Mouse (Mus musculus): ENCODE measurements around the gene Efcab9. TPM values are rescaled to one million over a fixed set of nuclear protein-coding genes. Genes with fewer than 3 reads are reported as not detected.

The Efcab9 gene
- polyA plus RNA-seq, 1 experiment = not detected

DNA sequence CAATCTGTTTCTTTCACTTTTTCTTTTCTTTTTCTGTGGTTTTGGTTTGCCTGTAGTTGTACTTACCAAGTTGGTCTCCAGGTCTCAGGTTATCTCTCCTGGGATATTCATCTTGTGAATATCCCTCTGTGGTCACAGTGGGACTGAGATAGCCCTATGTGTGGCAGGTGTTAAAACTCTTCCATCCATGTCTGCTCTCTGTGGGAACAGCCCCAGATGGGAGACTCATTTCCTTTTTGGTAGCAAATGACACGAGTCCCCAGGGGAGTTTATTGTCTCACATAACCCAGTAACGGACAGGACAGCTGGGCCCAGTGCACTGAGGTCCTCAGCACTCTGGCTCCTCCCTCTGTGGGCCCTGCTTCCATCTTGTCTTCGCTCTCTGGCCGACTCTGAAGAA lies 18.2 kb upstream of the Efcab9 start:
- Histone ChIP-seq H3K27me3 (ENCODE audit: control insufficient read depth, insufficient read depth, low read length, poor library complexity, severe bottlenecking) (no peaks in the 10 kb centered on the region), H3K9me3 (replicated peaks; ENCODE audit: control insufficient read depth, insufficient read depth, low read length, poor library complexity, severe bottlenecking) (no peaks in the 10 kb centered on the region), H3K9ac (ENCODE audit: low read depth, poor library complexity, severe bottlenecking) (no peak overlapping the region), H3K27ac (ENCODE audit: insufficient read depth, low read length) (no peak overlapping the region), H3K4me1 (ENCODE audit: control insufficient read depth, insufficient read depth, low read length) (no peaks in the 10 kb centered on the region), H3K36me3 (ENCODE audit: control insufficient read depth, insufficient read depth, low read length, poor library complexity, severe bottlenecking) (no peaks in the 10 kb centered on the region), H3K4me3 (ENCODE audit: low read depth, low read length) (no peak overlapping the region)
- TF ChIP-seq CTCF (IDR thresholded peaks at IDR 0.05; ENCODE audit: low read depth, low read length) = no peak
- no peak for TF ChIP-seq POLR2A (IDR thresholded peaks at IDR 0.05; ENCODE audit: insufficient read depth, low read length)
- TF ChIP-seq EP300 (IDR thresholded peaks at IDR 0.05; ENCODE audit: insufficient read depth, low read depth, low read length) = no peak

GRCm38 (mm10) chr11:32549236-32549635 lies 17.4 kb upstream of the Efcab9 start:
- H3K4me1 ChIP-seq (ENCODE audit: control insufficient read depth, insufficient read depth, low read length) = no peaks in the 10 kb centered on the region
- H3K9me3 ChIP-seq (replicated peaks; ENCODE audit: control insufficient read depth, insufficient read depth, low read length, poor library complexity, severe bottlenecking) = no peaks in the 10 kb centered on the region
- no peak overlapping the region for H3K27ac ChIP-seq (ENCODE audit: insufficient read depth, low read length)
- no peak overlapping the region for H3K4me3 ChIP-seq (ENCODE audit: low read depth, low read length)
- TF ChIP-seq EP300 (IDR thresholded peaks at IDR 0.05; ENCODE audit: insufficient read depth, low read depth, low read length) (no peak), POLR2A (IDR thresholded peaks at IDR 0.05; ENCODE audit: insufficient read depth, low read length) (no peak), CTCF (IDR thresholded peaks at IDR 0.05; ENCODE audit: low read depth, low read length) (no peak)
- H3K9ac ChIP-seq (ENCODE audit: low read depth, poor library complexity, severe bottlenecking) = no peak overlapping the region
- H3K27me3 ChIP-seq (ENCODE audit: control insufficient read depth, insufficient read depth, low read length, poor library complexity, severe bottlenecking) = no peaks in the 10 kb centered on the region
- H3K36me3 ChIP-seq (ENCODE audit: control insufficient read depth, insufficient read depth, low read length, poor library complexity, severe bottlenecking) = no peaks in the 10 kb centered on the region

DNA sequence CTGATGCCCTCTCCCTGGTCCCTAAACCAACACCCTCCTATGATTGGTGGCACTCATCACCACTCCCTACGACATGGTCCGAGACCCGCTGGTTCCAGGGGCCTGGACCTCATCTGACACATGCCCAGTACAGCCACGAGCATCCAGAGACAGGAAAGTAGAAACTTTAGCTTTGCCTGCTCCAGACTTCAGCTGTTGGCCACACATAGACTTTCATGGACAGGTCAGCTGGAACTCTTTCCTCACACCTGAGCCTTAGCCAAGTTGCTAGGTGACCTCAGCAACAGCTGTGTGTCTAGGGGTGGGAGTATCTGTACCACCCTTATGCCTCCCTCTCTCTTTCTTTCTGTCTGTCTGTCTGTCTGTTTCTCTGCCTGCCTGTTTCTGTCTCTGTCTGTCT lies 16.4 kb upstream of the Efcab9 start:
- Histone ChIP-seq H3K27ac (ENCODE audit: insufficient read depth, low read length) (no peak overlapping the region), H3K9me3 (replicated peaks; ENCODE audit: control insufficient read depth, insufficient read depth, low read length, poor library complexity, severe bottlenecking) (no peaks in the 10 kb centered on the region), H3K9ac (ENCODE audit: low read depth, poor library complexity, severe bottlenecking) (no peak overlapping the region), H3K36me3 (ENCODE audit: control insufficient read depth, insufficient read depth, low read length, poor library complexity, severe bottlenecking) (no peaks in the 10 kb centered on the region), H3K27me3 (ENCODE audit: control insufficient read depth, insufficient read depth, low read length, poor library complexity, severe bottlenecking) (no peaks in the 10 kb centered on the region), H3K4me1 (ENCODE audit: control insufficient read depth, insufficient read depth, low read length) (no peaks in the 10 kb centered on the region), H3K4me3 (ENCODE audit: low read depth, low read length) (no peak overlapping the region)
- TF ChIP-seq CTCF (IDR thresholded peaks at IDR 0.05; ENCODE audit: low read depth, low read length) (no peak), EP300 (IDR thresholded peaks at IDR 0.05; ENCODE audit: insufficient read depth, low read depth, low read length) (no peak), POLR2A (IDR thresholded peaks at IDR 0.05; ENCODE audit: insufficient read depth, low read length) (no peak)

- no peak for TF ChIP-seq POLR2A (IDR thresholded peaks at IDR 0.05; ENCODE audit: insufficient read depth, low read length)
- TF ChIP-seq CTCF (IDR thresholded peaks at IDR 0.05; ENCODE audit: low read depth, low read length) = no peak
- no peak for TF ChIP-seq EP300 (IDR thresholded peaks at IDR 0.05; ENCODE audit: insufficient read depth, low read depth, low read length)
- H3K4me3 ChIP-seq (ENCODE audit: low read depth, low read length) = no peak overlapping the region
- H3K27me3 ChIP-seq (ENCODE audit: control insufficient read depth, insufficient read depth, low read length, poor library complexity, severe bottlenecking) = no peaks in the 10 kb centered on the region
- no peak overlapping the region for H3K27ac ChIP-seq (ENCODE audit: insufficient read depth, low read length)
- no peak overlapping the region for H3K9ac ChIP-seq (ENCODE audit: low read depth, poor library complexity, severe bottlenecking)
- H3K9me3 ChIP-seq (replicated peaks; ENCODE audit: control insufficient read depth, insufficient read depth, low read length, poor library complexity, severe bottlenecking) = no peaks in the 10 kb centered on the region
- no peaks in the 10 kb centered on the region for H3K36me3 ChIP-seq (ENCODE audit: control insufficient read depth, insufficient read depth, low read length, poor library complexity, severe bottlenecking)
- no peaks in the 10 kb centered on the region for H3K4me1 ChIP-seq (ENCODE audit: control insufficient read depth, insufficient read depth, low read length)
These were observed 15.6 kb upstream of the Efcab9 start for GRCm38 (mm10) chr11:32547391-32547947.

- Histone ChIP-seq H3K4me3 (ENCODE audit: low read depth, low read length) (no peak overlapping the region), H3K27me3 (ENCODE audit: control insufficient read depth, insufficient read depth, low read length, poor library complexity, severe bottlenecking) (no peaks in the 10 kb centered on the region), H3K36me3 (ENCODE audit: control insufficient read depth, insufficient read depth, low read length, poor library complexity, severe bottlenecking) (no peaks in the 10 kb centered on the region), H3K9me3 (replicated peaks; ENCODE audit: control insufficient read depth, insufficient read depth, low read length, poor library complexity, severe bottlenecking) (no peaks in the 10 kb centered on the region), H3K9ac (ENCODE audit: low read depth, poor library complexity, severe bottlenecking) (no peak overlapping the region), H3K27ac (ENCODE audit: insufficient read depth, low read length) (no peak overlapping the region), H3K4me1 (ENCODE audit: control insufficient read depth, insufficient read depth, low read length) (no peaks in the 10 kb centered on the region)
- TF ChIP-seq EP300 (IDR thresholded peaks at IDR 0.05; ENCODE audit: insufficient read depth, low read depth, low read length) = no peak
- no peak for TF ChIP-seq CTCF (IDR thresholded peaks at IDR 0.05; ENCODE audit: low read depth, low read length)
- no peak for TF ChIP-seq POLR2A (IDR thresholded peaks at IDR 0.05; ENCODE audit: insufficient read depth, low read length)
These were observed 14.6 kb upstream of the Efcab9 start for GRCm38 (mm10) chr11:32546483-32546882.

- no peaks in the 10 kb centered on the region for H3K9me3 ChIP-seq (replicated peaks; ENCODE audit: control insufficient read depth, insufficient read depth, low read length, poor library complexity, severe bottlenecking)
- no peaks in the 10 kb centered on the region for H3K36me3 ChIP-seq (ENCODE audit: control insufficient read depth, insufficient read depth, low read length, poor library complexity, severe bottlenecking)
- no peak overlapping the region for H3K4me3 ChIP-seq (ENCODE audit: low read depth, low read length)
- H3K4me1 ChIP-seq (ENCODE audit: control insufficient read depth, insufficient read depth, low read length) = no peaks in the 10 kb centered on the region
- H3K9ac ChIP-seq (ENCODE audit: low read depth, poor library complexity, severe bottlenecking) = no peak overlapping the region
- no peak overlapping the region for H3K27ac ChIP-seq (ENCODE audit: insufficient read depth, low read length)
- H3K27me3 ChIP-seq (ENCODE audit: control insufficient read depth, insufficient read depth, low read length, poor library complexity, severe bottlenecking) = no peaks in the 10 kb centered on the region
- TF ChIP-seq CTCF (IDR thresholded peaks at IDR 0.05; ENCODE audit: low read depth, low read length) = no peak
- TF ChIP-seq EP300 (IDR thresholded peaks at IDR 0.05; ENCODE audit: insufficient read depth, low read depth, low read length) = no peak
- TF ChIP-seq POLR2A (IDR thresholded peaks at IDR 0.05; ENCODE audit: insufficient read depth, low read length) = no peak
These were observed 13.7 kb upstream of the Efcab9 start for GRCm38 (mm10) chr11:32545605-32546004.

Data from ES-Bruce4 (cell line).